Mouse (Mus musculus): Measurements from ENCODE around the gene Tmem216.

Tmem216 gene

DNA sequence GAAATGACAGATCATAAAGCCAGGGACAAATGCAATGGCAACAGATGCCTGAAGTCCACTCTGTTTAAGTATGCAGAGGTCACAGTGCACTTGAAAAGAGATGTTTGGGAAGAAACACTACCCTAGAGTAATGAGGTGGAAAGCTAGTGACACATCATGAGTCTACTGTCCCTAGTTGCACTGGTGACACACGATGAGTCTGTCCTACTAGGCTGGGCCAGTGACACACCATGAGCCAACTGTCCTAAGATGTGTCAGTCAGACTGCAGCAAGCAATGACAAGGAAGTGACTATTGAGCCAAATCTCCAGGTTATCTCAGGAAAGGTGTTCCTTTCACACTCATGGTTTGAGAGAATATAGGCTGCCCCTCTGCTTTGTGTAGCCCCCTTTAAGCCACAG lies 60.4 kb downstream of the Tmem216 start:
- no peak for DNase-seq (ENCODE audit: low read depth, low spot score)

GRCm38 (mm10) chr19:10486264-10486738 lies 69.7 kb downstream of the Tmem216 start:
- DNase-seq (ENCODE audit: low read depth, low spot score): peak; percentile 62
